Mouse (Mus musculus): ENCODE data around the gene Gypa. TPM values are rescaled to one million over a fixed set of nuclear protein-coding genes. Genes with fewer than 3 reads are reported as not detected.
A peak's percentile ranks its signal among the peaks of the same experiment; 100 is the strongest.

The Gypa gene
- not detected for total RNA-seq (2021)
- long read RNA-seq, experiment 1: 0 reads
- long read RNA-seq, experiment 2: 0 reads

DNA sequence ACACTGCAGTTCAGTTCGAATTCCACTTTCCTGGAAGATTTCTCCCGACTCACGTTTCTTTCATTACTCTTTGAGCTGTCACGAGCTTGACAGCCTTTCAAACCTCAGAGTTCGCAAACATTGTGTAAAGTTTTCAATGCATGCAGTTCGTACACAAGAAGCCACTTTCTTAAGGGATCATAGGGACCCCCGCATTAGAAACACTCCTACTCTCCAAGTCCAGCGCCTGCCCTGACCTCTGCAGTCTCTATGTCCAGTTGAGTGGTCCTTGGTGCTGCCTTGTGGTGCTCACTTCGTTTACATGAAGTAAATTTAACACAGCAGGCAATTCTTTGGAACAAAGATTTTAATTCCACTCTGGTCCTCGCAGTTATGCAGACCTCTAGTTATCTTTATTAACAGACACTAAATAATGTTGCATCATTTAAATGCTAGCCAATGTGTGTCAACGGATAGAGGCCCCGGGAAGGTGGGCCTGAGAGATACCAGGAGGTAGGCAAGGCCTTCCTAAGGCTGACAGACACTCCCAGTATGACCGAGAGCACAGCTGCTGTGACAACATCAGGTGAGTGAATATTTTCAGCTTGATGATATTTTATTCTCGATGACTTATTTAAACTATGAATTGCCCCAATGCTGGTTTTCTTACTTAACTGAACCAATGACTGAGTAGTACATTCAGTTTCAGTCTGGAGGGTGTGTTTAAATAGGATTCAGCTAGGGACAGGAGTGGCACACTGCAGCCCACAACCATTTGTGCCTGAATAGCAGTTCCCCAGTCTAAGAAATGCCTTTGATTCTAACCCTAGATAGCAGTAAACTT, at the start of gene Gypa:
Gypa (plus strand) TSS at position 259 of the 823 bp plus-strand sequence.
- TF ChIP-seq CTCF (IDR thresholded peaks at IDR 0.05): no peak
- Histone ChIP-seq H3K4me3 (peak within 1 kb of the TSS; percentile 69), H3K27ac (peak within 1 kb of the TSS; percentile 53; the same call in 1 of the 2 replicates)
- intact Hi-C loops (cut with DNase I): loop anchor here (2.0 kb wide), 1 partner anchor 195 kb away; no protein-coding TSS in a partner anchor
- DNase-seq: no peak

DNA sequence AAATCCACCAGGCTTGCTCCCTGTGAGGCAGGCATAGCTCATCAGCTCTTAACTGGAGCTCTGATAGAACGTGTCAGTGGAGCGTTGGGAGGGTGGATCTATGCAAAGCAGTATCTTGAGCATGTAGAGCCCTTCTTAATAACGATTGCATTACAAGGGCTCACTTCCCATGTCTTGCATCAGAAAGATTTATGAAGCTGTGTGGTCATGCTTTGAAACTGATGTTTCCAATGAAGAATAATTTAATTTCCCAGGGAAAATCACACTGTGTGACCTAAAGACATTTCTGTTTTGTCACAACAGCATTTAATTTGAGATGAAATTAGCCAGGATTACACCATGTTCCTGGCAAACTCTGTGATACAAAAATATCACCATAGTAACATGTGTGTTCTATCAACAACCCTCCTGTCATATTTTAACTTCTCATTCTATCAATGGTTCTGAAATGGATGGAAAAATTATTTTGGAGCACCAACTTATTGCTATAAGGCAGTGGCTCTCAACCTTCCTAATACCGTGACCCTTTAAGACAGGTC, 49.0 kb upstream of the Gypa start:
- no peak for TF ChIP-seq CTCF (IDR thresholded peaks at IDR 0.05)
- no peak for DNase-seq
- no peak overlapping the region for H3K4me3 ChIP-seq
- H3K27ac ChIP-seq: no peak overlapping the region
- intact Hi-C loops (cut with DNase I): no loop called here

DNA sequence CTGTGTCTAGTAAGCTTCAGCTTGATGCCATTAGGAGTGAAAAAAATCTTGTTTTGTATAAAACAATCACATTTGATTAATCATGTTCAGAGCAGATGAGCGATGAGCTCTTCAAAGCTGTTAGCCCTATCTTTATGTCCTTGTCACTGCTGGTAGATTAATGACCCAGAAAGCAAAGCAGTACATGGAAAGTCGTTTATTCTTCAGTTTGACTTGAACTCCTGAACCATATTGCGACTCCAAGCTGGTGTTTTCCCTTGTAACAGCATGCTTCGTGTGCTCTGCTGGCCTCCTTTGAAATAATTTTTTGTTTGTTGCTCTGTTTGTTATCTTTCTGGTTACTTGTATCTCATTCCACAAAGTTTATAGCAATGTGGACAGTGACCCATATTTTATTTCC, 46.4 kb upstream of the Gypa start:
- no peak overlapping the region for H3K27ac ChIP-seq
- no peak for TF ChIP-seq CTCF (IDR thresholded peaks at IDR 0.05)
- intact Hi-C loops (cut with DNase I): no loop called here
- no peak for DNase-seq
- no peak overlapping the region for H3K4me3 ChIP-seq

DNA sequence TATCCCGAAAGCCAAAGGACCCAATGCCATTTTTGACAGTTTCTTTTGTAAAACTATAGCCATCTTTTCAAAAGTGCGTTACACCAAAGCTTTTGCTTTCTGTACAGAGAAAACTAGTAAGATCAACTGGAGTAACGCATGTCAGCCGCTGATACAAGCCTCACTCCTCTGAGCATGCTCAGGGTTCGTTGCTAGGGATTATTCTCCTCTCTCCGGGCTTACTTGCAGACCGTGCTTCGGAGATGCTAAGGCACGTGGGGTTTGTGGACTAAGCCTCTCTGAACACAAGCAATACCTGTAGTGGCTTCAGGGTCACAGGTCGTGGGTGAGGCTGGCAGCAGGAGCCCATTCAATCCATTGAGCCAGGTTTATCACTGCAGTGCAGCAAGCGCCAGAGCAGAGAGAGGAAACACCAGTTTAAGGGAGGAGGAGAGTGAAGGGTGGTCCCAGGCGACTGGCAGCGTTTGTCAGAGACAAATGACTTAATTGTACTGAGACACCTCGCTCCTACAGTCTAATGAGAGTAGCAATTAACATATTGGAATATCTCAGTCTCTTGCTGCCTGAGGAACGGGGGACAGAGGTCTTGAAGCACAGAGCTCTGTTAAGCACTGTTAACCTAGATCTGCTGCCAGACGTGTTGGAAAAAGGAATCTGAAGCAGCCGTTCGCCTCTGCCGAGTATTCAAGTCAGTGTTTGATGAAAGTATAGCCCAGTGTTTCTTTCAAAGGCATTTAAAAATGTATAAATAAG, 41.5 kb upstream of the Gypa start:
- TF ChIP-seq CTCF (IDR thresholded peaks at IDR 0.05): no peak
- Histone ChIP-seq H3K4me3 (no peak overlapping the region), H3K27ac (no peak overlapping the region)
- intact Hi-C loops (cut with DNase I): no loop called here
- no peak for DNase-seq

DNA sequence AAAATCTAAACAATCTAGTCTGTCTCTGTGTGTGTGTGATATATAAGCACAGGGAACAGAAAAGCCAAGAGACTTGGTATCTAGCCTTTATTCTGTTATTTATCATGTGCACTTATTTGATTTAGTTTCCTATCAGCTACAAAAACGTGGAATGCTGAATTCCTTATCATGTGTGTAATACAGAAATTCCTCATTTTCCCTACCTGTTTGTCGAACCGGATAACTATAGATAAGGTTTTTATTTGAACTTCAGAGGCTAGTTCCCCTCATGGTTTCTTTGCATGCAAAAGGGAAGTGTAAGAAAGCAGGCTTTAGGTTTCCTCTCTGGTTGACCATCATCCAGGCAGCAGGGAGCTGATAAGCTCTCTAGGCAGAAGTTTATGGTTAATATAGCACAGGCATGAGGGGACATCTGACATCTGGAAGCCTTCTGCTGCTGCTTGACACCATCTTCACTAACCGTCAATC, 30.1 kb upstream of the Gypa start:
- Histone ChIP-seq H3K4me3 (no peak overlapping the region), H3K27ac (no peak overlapping the region)
- intact Hi-C loops (cut with DNase I): no loop called here
- no peak for TF ChIP-seq CTCF (IDR thresholded peaks at IDR 0.05)
- no peak for DNase-seq

DNA sequence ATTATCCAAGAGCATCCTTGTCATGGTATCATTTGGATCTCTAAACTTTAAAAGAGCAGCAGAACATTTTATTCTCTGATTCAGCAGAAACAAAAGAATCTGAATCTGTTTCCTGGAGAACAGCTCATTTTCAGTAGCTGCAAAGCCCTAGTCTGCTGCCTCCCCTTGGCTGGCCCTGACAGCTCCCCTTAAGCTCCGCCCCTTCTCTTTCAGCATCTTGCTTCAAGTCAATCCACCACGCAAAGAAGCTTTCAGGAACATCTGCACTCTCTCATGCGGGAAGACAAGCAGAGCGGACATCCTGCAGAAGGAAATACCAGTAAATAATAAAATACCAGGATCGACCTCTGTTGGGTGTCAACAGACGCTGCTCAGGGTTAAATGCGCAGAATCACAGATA, 18.6 kb upstream of the Gypa start:
- Histone ChIP-seq H3K4me3 (no peak overlapping the region), H3K27ac (no peak overlapping the region)
- intact Hi-C loops (cut with DNase I): no loop called here
- no peak for DNase-seq
- TF ChIP-seq CTCF (IDR thresholded peaks at IDR 0.05): no peak

DNA sequence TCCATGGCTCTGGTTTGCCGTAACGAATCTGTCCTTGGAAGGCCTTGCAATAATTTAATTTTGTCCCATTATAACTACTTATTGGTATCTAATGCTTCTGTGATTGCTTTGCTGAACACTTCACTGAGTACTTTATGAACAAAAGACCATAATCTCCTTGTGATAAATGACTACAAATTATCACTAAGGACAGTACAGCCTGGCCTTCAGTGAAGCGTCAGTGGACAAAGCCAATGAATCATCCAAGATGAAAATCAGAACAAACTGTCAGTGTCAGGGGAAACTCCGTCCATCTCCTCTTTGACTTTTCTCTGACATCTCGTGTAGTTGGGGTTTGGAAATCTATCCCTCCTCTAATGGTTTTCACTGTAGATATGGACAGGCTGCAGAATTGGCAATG, 15.4 kb upstream of the Gypa start:
- Histone ChIP-seq H3K27ac (no peak overlapping the region), H3K4me3 (no peak overlapping the region)
- no peak for DNase-seq
- no peak for TF ChIP-seq CTCF (IDR thresholded peaks at IDR 0.05)
- intact Hi-C loops (cut with DNase I): no loop called here

DNA sequence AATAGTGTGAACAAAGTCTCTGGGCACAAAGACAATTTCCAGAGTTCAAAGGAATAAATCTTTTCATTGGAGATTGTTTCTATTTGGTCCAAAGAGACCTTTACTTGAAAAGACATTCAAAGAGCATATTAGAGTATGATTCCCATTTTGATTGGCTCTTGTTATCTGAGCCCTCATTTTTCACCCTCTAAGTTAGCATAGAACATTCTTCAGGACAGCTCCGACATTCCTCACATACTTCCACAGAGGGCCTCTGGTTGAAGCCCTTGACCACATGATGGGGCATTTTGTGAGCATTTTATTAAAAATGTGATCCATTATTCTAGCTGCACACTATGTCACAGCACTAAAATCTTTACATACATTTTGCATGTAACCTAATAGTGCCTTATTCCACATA, 14.5 kb upstream of the Gypa start:
- DNase-seq: no peak
- TF ChIP-seq CTCF (IDR thresholded peaks at IDR 0.05): no peak
- Histone ChIP-seq H3K27ac (no peak overlapping the region), H3K4me3 (no peak overlapping the region)
- intact Hi-C loops (cut with DNase I): no loop called here

DNA sequence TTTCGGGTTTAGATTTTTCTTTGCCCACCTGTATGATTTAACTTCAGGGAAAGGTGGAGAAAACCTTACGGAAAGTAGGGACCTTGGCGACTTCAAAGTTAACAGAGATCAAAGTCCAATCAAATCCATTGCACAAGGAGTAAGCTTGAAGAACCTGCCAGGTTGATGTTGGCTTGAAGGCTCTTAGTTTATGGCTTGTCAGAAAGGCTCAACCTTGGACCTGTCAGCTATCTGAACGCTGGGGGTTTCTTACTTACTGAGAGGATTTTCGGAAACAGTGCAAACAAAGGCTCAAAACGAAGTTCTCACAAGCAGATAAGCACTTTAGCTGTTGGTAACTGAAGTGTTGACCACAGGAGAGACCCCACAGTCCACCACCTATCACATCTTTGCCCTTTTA, 11.4 kb upstream of the Gypa start:
- no peak for DNase-seq
- Histone ChIP-seq H3K27ac (no peak overlapping the region), H3K4me3 (no peak overlapping the region)
- intact Hi-C loops (cut with DNase I): no loop called here
- TF ChIP-seq CTCF (IDR thresholded peaks at IDR 0.05): no peak

DNA sequence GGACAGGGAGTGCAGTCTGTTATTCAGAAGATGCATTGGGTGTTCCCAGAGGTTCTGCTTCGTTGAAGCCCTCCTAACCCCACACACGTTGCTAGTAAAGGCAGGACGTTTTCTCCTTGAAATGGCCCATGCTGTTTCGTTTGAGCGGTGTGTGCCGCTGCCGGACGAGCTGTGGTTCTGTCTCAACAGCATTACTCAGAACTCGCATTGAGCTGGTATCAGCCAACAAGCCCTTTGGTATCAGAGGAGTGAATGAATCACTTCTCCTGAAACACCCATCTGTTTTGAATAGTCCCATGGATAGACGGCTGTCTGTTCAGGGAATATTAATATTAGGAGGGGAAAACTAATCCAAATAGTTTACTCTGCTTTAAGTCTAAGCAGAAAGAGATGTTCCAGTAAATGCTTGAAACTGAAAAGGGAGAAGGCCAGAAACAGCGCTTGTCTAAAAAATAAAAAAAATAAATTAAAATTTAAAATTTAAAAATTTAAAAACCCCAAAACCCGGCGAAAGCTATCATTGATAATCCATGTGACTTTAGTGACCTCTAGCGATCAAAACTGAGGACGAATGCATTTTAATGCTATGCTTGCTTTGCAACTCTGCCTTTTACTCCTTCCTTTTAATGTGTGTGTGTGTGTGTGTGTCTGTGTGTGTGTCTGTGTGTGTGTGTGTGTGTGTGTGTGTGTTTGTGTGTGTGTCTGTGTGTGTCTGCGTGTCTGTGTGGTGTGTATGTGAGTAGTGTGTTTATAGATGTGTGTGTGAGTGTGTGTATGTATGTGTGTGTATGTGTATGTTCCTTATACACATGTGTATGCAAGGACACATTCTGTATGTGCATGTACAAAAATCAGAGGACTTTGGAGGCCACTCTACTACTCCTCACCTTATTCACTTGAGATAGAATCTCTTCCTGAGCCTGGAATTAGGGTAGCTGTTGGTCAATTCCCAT, 10.5 kb upstream of the Gypa start:
- no peak for DNase-seq
- Histone ChIP-seq H3K27ac (no peak overlapping the region), H3K4me3 (peak overlapping the region; percentile 40)
- intact Hi-C loops (cut with DNase I): loop anchor here (1.0 kb wide), 1 partner anchor 748 kb away; no protein-coding TSS in a partner anchor
- peak; percentile 53 for TF ChIP-seq CTCF (IDR thresholded peaks at IDR 0.05)

DNA sequence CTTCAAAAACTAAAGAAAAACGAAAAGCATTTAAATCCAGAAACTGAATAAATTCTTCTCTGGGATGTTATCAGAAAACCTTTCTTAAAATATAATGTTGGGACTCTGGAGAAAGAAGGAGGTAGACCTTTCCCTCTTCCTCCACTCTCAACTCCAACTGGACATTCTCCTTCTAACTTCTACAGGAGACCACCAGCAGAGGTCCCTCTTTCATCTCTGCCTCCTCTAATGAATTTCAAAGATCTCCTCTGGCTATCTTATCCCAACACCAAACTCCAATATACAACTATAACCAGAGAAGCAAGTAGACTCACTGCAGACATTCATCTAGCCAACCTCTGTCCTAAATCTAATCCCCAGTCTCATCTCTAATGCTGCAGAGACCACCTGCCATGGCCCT, 2.0 kb upstream of the Gypa start:
- intact Hi-C loops (cut with DNase I): no loop called here
- TF ChIP-seq CTCF (IDR thresholded peaks at IDR 0.05): no peak
- no peak for DNase-seq
- Histone ChIP-seq H3K27ac (no peak overlapping the region), H3K4me3 (no peak overlapping the region)

DNA sequence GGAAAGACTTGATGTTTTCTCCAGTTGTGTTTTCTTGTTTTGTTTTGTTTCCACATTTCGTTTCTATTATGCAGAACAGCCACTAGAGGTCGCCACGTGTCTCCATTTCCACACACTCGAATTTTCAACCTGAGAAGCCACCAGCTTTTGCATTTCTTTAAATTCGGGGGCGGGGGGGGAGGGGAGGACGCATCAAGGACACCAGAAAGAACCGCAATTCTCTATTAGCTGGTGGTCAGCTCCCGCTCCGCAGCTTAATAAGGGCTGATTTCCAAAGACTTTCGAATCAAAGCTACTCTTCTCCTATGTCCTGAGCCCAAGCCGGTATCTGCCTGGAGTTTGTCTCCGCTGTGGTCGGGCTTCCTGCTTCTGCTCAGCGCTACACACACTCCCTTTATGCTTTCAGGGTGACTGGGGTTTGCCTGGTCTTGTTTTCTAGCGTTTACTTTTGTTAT, 567 bp upstream of the Gypa start:
- peak overlapping the region; percentile 53; the same call in 1 of the 2 replicates for H3K27ac ChIP-seq
- intact Hi-C loops (cut with DNase I): loop anchor here (2.0 kb wide), 1 partner anchor 196 kb away; no protein-coding TSS in a partner anchor
- peak; percentile 35 for DNase-seq
- peak overlapping the region; percentile 69 for H3K4me3 ChIP-seq
- TF ChIP-seq CTCF (IDR thresholded peaks at IDR 0.05): peak; percentile 73
